Mouse (Mus musculus): ENCODE results near the gene Slc25a21. TPM values are rescaled to one million over a fixed set of nuclear protein-coding genes. Genes with fewer than 3 reads are reported as not detected.

The Slc25a21 gene
- total RNA-seq, 2 experiments from 2014 or later: 0.32 to 1.1 TPM

DNA sequence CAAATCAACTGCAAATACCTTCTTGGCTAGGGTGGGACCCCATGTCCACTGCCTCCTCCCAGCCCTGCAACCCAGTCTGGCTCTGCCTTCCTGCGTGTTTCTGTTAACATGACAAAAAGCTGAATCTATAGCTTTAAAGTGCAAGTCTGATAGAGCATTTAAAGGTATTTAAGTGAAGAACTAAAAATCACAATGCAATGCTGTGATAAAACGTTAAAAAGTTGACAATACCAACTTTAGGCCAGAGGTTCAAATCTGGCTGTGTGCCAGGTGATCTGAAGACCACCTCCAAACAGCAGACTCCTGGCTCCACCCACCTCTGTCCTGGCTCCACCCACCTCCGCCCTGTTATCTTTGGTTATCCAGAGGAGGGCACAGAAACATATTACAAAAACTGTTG is 98.2 kb downstream of the Slc25a21 start:
- Histone ChIP-seq H3K27ac (no peak overlapping the region), H3K4me3 (no peak overlapping the region)
- no peak for TF ChIP-seq CTCF (IDR thresholded peaks at IDR 0.05)
- no peak for DNase-seq (ENCODE audit: extremely low spot score in 1 of 2, low spot score in 2 of 2)
- intact Hi-C loops (cut with DNase I): no loop called here

DNA sequence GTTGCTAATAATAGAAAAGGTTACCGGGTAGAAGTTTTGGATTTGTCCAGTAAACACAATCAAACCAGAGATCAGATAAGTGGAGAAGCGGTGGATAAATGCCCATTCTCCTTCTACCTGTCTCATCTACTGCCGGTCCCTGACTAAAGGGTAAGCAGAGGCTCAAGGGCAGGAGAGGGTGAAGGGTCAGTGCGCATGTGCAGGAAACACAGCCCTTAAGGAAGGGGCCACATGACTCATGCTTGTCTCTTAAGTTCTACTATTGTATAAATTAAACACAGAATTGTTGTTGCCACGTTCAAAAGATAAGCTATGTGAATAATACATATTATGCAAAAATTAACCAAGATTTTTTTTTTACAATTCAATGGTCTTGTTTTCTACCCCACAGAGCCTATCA is 98.9 kb downstream of the Slc25a21 start:
- intact Hi-C loops (cut with DNase I): no loop called here
- no peak for DNase-seq (ENCODE audit: extremely low spot score in 1 of 2, low spot score in 2 of 2)
- no peak overlapping the region for H3K4me3 ChIP-seq
- no peak for TF ChIP-seq CTCF (IDR thresholded peaks at IDR 0.05)
- no peak overlapping the region for H3K27ac ChIP-seq

DNA sequence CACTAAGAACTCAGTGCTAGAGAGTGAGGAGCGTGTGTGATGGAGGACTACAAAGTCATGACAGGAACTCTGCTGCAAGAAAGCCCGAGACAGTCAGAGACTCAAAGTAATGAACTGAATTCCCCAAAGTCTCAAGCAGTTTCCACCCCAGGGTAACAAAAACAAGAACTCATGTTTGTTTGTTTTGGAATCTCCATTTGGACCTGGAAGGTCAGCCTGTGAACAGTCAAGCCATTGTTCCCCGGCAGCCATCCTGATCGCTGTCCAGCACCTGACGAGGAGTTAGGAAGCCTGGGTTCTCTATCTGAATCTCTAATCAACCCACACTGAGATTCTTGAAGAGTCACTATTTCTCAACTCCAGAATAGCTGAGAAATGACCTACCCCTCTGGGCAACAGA is 104.2 kb downstream of the Slc25a21 start:
- intact Hi-C loops (cut with DNase I): no loop called here

DNA sequence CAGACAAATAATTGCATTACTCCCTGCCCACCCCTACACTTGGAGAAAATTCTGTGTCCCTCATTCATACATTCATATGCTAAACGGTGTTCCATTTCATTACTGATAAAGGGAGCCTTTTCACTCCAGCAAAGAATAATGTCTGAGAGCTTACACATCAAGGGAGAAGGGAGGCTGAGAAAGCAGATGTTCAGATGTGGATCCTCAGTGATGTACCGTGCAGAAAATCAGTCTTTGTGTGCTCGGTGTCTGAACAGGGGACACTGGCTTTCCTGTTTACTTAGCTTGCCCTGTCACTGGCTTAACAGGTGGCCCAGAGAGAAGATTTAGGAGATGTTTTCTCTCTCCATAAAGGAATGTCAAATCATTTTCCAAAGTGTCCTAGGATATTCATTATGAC is 112.8 kb downstream of the Slc25a21 start:
- DNase-seq (ENCODE audit: extremely low spot score in 1 of 2, low spot score in 2 of 2): no peak
- intact Hi-C loops (cut with DNase I): no loop called here
- Histone ChIP-seq H3K4me3 (no peak overlapping the region), H3K27ac (no peak overlapping the region)
- no peak for TF ChIP-seq CTCF (IDR thresholded peaks at IDR 0.05)

More for the DNA sequence above, 104.2 kb downstream of the Slc25a21 start:
- no peak for DNase-seq (ENCODE audit: extremely low spot score in 1 of 2, low spot score in 2 of 2)
- no peak overlapping the region for H3K27ac ChIP-seq
- TF ChIP-seq CTCF (IDR thresholded peaks at IDR 0.05): no peak
- no peak overlapping the region for H3K4me3 ChIP-seq

DNA sequence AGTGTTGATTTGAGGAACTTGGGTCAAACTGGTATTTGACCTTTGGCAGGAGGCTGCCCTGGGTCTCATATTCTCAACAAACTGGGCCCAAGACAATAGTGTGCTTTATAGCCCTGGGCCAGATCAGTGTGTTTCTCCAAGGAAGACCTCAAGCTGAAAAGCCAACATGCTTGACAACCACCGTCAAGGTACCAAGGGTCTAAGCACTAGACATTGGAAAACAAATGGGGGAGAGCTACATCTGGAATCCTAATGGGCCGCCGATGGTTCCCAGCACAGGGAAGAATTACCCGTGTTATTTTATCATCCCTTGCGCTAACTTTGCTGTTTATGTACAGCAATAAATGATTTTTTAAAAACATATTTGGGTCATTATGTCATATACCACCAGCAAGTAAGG is 113.7 kb downstream of the Slc25a21 start:
- DNase-seq (ENCODE audit: extremely low spot score in 1 of 2, low spot score in 2 of 2): no peak
- Histone ChIP-seq H3K27ac (no peak overlapping the region), H3K4me3 (no peak overlapping the region)
- intact Hi-C loops (cut with DNase I): no loop called here
- no peak for TF ChIP-seq CTCF (IDR thresholded peaks at IDR 0.05)

DNA sequence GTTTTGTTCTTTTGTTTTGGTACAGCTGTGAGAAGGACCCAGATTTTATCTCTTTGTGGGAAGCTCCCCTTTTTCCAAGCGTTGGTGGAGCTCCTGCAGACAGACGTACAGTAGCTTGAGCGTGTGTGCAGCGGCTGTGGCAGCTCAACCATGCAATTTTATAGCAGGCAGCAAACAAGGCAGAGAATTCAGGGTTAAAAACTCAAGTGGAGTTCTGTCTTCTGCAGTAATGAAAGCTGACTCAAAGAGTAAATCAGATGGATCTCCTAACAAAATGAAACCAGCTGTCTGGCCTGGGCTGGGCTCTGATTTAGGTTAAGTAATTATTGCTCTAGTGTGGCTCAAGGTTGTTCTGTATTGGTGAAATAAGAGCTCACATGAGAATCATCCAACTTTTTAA is 120.7 kb downstream of the Slc25a21 start:
- TF ChIP-seq CTCF (IDR thresholded peaks at IDR 0.05): no peak
- intact Hi-C loops (cut with DNase I): no loop called here
- Histone ChIP-seq H3K27ac (no peak overlapping the region), H3K4me3 (no peak overlapping the region)
- no peak for DNase-seq (ENCODE audit: extremely low spot score in 1 of 2, low spot score in 2 of 2)

DNA sequence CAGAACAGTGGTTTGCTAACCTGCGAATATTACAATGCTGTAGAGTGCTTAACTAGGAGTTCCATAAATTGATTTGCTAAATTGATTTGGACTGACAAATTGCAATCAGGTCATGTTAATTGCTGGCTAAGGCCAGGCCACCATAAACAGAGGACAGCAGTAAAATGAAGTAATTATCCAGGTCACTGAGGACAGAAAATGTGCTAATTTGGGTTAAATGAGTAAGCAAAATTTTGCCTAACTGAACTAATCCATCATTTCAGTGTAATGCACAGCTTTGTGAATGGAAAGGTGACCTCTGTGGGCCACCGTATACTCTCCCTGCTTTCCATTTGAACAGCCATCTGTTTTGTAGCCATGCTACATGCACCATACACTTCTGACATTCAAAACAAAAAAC is 124.7 kb downstream of the Slc25a21 start:
- intact Hi-C loops (cut with DNase I): no loop called here
- H3K4me3 ChIP-seq: no peak overlapping the region

DNA sequence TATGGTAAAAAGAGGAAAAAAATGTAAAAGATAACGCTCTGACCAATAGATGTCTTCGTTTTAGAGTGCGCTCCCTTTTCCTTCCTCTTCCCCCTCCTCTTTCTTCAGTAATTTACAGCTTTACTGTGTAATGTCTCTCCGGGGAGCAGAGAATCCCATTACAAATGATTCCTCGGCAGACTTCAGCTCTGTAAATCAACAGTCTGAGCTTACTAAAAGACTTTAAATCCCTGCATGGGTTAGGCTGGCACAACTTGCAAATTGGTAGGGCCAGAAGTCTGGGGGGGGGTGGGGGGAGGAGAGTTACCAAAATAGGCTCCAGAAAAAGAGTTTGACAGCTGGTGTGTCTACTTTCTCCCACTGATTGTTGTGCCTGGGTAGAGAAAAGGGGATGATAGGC is 128.7 kb downstream of the Slc25a21 start:
- no peak overlapping the region for H3K4me3 ChIP-seq
- no peak overlapping the region for H3K27ac ChIP-seq
- TF ChIP-seq CTCF (IDR thresholded peaks at IDR 0.05): no peak
- DNase-seq (ENCODE audit: extremely low spot score in 1 of 2, low spot score in 2 of 2): no peak
- intact Hi-C loops (cut with DNase I): no loop called here

More for the DNA sequence above, 124.7 kb downstream of the Slc25a21 start:
- no peak for TF ChIP-seq CTCF (IDR thresholded peaks at IDR 0.05)
- H3K27ac ChIP-seq: no peak overlapping the region
- DNase-seq (ENCODE audit: extremely low spot score in 1 of 2, low spot score in 2 of 2): no peak

DNA sequence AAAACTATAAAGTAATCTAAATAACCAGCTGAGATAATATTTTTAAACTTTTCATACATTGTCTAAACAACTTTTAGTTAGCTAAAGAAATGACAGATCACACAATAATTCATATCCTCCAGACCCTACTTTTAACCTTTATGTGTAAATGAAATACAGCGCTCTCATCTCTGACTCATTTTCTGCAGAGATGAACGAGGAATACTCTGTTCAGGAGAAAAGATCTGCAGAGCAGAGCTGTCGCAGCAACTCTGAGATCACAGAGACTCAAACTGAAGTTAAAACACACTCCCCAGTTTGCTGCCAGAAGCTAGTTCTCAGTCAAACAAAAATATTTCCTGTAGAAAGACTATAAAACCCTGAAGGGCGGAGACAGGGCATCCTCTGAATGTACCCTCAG is 177.5 kb downstream of the Slc25a21 start:
- H3K27ac ChIP-seq: no peak overlapping the region
- no peak for DNase-seq (ENCODE audit: extremely low spot score in 1 of 2, low spot score in 2 of 2)
- intact Hi-C loops (cut with DNase I): no loop called here
- no peak overlapping the region for H3K4me3 ChIP-seq
- no peak for TF ChIP-seq CTCF (IDR thresholded peaks at IDR 0.05)

DNA sequence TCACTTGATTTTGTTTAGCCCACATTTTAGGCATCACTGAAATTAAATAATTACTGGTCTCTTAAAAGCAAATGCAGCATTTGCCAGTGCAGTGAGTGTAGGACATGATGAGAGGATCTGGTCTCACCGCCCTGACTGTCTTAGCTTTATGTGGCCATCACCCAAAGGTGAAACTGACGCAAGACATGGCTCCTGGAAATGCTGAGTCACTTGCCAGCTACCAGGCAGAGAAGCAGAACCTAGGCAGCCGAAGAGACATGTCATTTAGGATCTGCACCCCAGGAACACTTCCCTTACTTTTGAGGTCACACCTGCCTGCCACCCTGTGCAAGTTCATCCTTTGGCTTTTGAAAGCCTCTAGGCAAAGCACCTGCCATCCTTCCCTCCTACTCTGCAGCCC is 180.4 kb downstream of the Slc25a21 start:
- intact Hi-C loops (cut with DNase I): no loop called here
- Histone ChIP-seq H3K27ac (no peak overlapping the region), H3K4me3 (no peak overlapping the region)
- TF ChIP-seq CTCF (IDR thresholded peaks at IDR 0.05): no peak
- no peak for DNase-seq (ENCODE audit: extremely low spot score in 1 of 2, low spot score in 2 of 2)

DNA sequence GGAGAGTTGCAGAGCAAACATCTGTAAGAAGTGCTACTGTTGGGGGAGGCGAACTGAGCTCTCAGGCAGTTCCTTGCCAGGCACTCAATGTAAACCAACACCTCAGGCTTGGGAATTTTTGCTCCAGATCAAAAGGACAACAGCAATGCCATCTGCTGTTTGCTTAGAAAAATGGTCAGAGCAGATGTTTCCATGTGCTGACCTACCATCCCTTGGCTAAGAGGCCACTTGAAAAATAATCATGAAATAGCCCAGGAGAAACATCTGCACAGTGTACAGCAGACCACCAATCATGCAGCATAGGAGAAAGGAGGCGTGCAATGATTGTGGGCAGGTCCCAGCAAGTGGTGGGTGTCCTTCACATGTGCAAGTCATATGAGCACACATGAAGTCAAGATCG is 180.9 kb downstream of the Slc25a21 start:
- intact Hi-C loops (cut with DNase I): no loop called here
- Histone ChIP-seq H3K27ac (no peak overlapping the region), H3K4me3 (no peak overlapping the region)
- no peak for DNase-seq (ENCODE audit: extremely low spot score in 1 of 2, low spot score in 2 of 2)
- TF ChIP-seq CTCF (IDR thresholded peaks at IDR 0.05): no peak

DNA sequence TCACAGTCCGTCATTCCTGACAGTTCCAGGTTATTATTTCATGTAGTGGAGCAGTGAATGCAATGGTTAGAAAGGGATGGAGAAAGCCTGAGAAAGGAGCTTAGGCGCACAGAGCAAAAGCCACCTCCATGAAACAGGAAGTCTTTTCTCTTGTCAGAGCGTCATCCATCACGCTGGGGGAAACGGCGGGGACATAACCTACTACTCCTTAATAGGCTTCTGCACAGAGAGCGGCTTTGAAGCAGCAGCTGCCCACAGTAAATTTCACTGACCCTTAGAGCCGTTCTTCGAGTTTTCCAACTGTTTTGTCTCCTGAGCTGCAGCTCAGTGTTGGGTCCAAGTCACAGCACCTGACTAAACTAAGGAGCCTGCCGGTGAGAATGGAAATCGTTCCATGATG is 188.3 kb downstream of the Slc25a21 start:
- Histone ChIP-seq H3K4me3 (no peak overlapping the region), H3K27ac (no peak overlapping the region)
- no peak for DNase-seq (ENCODE audit: extremely low spot score in 1 of 2, low spot score in 2 of 2)
- TF ChIP-seq CTCF (IDR thresholded peaks at IDR 0.05): no peak
- intact Hi-C loops (cut with DNase I): no loop called here

DNA sequence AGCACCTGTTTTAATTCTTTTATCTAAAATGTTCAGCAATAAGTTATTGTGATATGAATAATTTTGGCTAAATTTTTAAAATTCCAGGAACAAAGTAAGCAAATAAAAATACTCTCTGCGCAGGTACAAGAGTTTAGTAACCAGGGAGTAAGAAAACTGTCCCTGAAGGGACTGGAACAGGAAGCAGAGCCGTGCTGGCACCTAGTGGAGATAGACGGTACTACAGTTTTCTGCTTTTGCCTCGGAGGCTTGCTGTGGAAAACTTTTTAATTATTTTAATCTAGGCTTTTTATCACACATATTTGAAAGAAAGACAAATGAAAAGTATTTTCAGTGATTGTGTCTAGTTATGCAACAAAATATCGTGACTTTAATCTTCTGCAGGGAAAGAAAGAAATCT is 211.2 kb downstream of the Slc25a21 start:
- no peak overlapping the region for H3K4me3 ChIP-seq
- intact Hi-C loops (cut with DNase I): loop anchor here (1.0 to 10.0 kb wide), 5 partner anchors 196 to 559 kb away; partner anchors contain the start of gene Foxa1
- no peak overlapping the region for H3K27ac ChIP-seq
- peak; percentile 96 for TF ChIP-seq CTCF (IDR thresholded peaks at IDR 0.05)
- peak; percentile 45 to 78 for DNase-seq (ENCODE audit: extremely low spot score in 1 of 2, low spot score in 2 of 2)

Data from left cerebral cortex, adult 2 months (tissue).